Mouse (Mus musculus) liver, postnatal 0 days (tissue): ENCODE results near the gene Myom3. TPM values are rescaled to one million over a fixed set of nuclear protein-coding genes. Genes with fewer than 3 reads are reported as not detected.
A peak's percentile ranks its signal among the peaks of the same experiment; 100 is the strongest.

ENCODE experiments used
- ATAC-seq: fragments of 200-750 bp; cut with Nextera tagmentation; 2 replicates; pipeline ENCODE4 v1.8.0; 2017; ENCODE audit warnings: mild to moderate bottlenecking, moderate library complexity
- DNase-seq: peaks from one replicate; pipeline ENCODE4 v3.0.0-alpha.2; 2016
- H3K27ac ChIP-seq: fragments of 300-500 bp; sonication (generic); 2 replicates; pipeline ENCODE4 v1.5.1; 2014; ENCODE audit warnings: antibody characterized with exemption, moderate library complexity, mild to moderate bottlenecking, low read depth
- H3K27me3 ChIP-seq: fragments of 300-500 bp; sonication (generic); 2 replicates; pipeline ENCODE4 v1.6.1; 2014; ENCODE audit warnings: low read length, control low read depth, mixed read lengths; ENCODE audit not compliant: insufficient read depth
- H3K36me3 ChIP-seq: fragments of 300-500 bp; sonication (generic); replicated peaks from 2 replicates; pipeline ENCODE4 v1.6.1; 2014; ENCODE audit warnings: mild to moderate bottlenecking, control low read depth, low read length, moderate library complexity, mixed read lengths; ENCODE audit not compliant: insufficient read depth
- H3K4me1 ChIP-seq: fragments of 300-500 bp; sonication (generic); 2 replicates; pipeline ENCODE4 v1.6.1; 2014; ENCODE audit warnings: antibody characterized with exemption, mild to moderate bottlenecking, control low read depth; ENCODE audit not compliant: insufficient read depth
- H3K4me2 ChIP-seq: fragments of 300-500 bp; sonication (generic); 2 replicates; pipeline ENCODE4 v1.6.1; 2014; ENCODE audit warnings: low read depth, mild to moderate bottlenecking, low read length, moderate library complexity, mixed read lengths
- H3K4me3 ChIP-seq: fragments of 300-500 bp; sonication (generic); 2 replicates; pipeline ENCODE4 v1.5.1; 2014; ENCODE audit warnings: low read depth, low read length
- H3K9ac ChIP-seq: fragments of 300-500 bp; sonication (generic); replicated peaks from 2 replicates; pipeline ENCODE4 v1.6.1; 2014; ENCODE audit warnings: mild to moderate bottlenecking, moderate library complexity
- H3K9me3 ChIP-seq: fragments of 300-500 bp; sonication (generic); 2 replicates; pipeline ENCODE4 v1.6.1; 2016; ENCODE audit warnings: mild to moderate bottlenecking, control low read depth, low read length, mixed read lengths
- CTCF ChIP-seq: sonication (generic); IDR thresholded peaks from 2 replicates; pipeline ENCODE4 v1.5.1; 2016; ENCODE audit warnings: antibody characterized with exemption, low read depth
- EP300 ChIP-seq: IDR thresholded peaks from 2 replicates; pipeline ENCODE4 v1.6.1; 2016; ENCODE audit warnings: antibody characterized with exemption, low read depth, mild to moderate bottlenecking
- WGBS: fragments of 180-500 bp; shearing (Covaris S2); extraction: QIAGEN DNeasy Blood & Tissue Kit; methylation state at CpG from one replicate; pipeline ENCODE4 v1.1.7; 2014; ENCODE audit not compliant: insufficient replicate concordance; 5-methylcytosine and 5-hydroxymethylcytosine counted together
- polyA plus RNA-seq: library from polyadenylated mRNA; unstranded; fragments of >200 nt; fragmentation: Nextera tagmentation; extraction: Ambion mirVana; gene quantifications from 2 replicates; pipeline ENCODE4 v1.2.1, GENCODE M21; 2015

Myom3 gene
- polyA plus RNA-seq, 1 experiment from 2014 or later = 0.02 TPM

DNA sequence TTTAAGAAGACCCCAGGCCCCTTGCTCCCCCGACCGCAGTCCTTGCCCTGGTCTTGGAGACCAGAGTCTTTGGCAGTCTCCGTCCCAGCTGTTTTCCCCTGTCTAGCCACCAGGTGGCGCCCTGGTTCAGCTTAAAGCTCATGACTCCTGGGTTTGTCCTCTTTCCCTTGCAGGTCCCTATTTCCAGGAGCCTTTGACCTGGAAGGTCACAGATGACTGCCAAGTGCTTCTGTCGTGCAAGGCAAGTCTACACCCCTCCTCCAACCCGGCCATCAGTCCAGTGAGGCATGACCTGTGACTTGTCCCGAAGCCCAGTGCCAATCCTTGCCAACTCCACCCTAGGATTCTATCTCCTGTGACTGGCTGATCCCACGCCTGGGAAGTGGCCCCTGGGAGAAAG, 42.0 kb downstream of the Myom3 start:
- 19% methylated on average over 8 of the region's 8 CpGs for WGBS
- H3K4me2 ChIP-seq = no peak overlapping the region
- H3K36me3 ChIP-seq = no peaks in the 10 kb centered on the region
- ATAC-seq (peak; percentile 94), DNase-seq (peak; percentile 90)
- H3K4me1 ChIP-seq = no peaks in the 10 kb centered on the region
- H3K27me3 ChIP-seq = no peaks in the 10 kb centered on the region
- no peak overlapping the region for H3K4me3 ChIP-seq
- H3K27ac ChIP-seq = no peak overlapping the region
- no peak; the same call in 1 of the 2 replicates for TF ChIP-seq EP300
- TF ChIP-seq CTCF = peak; percentile 98
- no peak overlapping the region for H3K9ac ChIP-seq
- no peaks in the 10 kb centered on the region for H3K9me3 ChIP-seq

DNA sequence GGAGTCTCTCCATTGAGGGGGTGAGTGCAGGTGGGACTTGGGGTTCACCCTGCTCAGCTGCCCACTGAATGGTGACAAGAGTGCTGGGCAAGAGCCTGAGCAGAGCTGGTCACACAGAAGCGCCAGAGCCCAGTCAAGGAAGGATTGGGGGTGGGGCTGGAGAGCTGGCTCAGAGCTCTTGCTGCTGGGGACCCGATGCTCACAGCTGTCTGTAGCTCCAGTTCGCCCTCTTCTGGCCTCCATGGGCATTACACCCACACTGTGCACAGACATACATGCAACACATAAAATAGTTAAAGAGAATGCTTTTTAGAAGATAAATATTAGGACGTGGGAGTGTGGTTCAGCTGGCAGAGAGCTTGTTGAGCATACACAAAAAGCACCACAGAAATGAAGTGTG, 43.8 kb downstream of the Myom3 start:
- H3K9ac ChIP-seq = no peak overlapping the region
- DNase-seq (peak; percentile 64), ATAC-seq (no peak)
- no peaks in the 10 kb centered on the region for H3K36me3 ChIP-seq
- H3K4me3 ChIP-seq = no peak overlapping the region
- H3K9me3 ChIP-seq = no peaks in the 10 kb centered on the region
- TF ChIP-seq CTCF (peak; percentile 64), EP300 (no peak)
- H3K27ac ChIP-seq = no peak overlapping the region
- H3K4me2 ChIP-seq = no peak overlapping the region
- no peaks in the 10 kb centered on the region for H3K27me3 ChIP-seq
- 51% methylated on average over 4 of the region's 4 CpGs for WGBS
- H3K4me1 ChIP-seq = no peaks in the 10 kb centered on the region

DNA sequence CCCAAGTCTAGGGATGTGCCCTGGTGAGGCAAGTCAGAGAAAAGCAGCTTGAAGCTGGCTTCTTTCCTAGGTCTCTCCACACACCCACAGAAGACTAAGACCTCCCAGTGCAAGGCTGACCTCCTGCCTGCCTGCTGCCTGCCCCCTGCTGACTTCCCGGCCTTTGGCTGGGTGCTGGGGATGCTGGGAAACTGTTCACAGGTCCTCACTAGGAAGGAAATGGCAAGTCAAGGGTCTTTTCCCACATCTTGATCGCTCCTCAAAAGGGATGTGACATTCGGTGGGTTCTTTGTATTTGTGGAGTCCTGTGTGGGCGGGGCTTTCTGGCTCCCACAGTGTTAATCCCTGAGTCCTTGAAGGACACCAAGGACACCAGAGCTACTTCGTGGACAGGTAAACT, 44.7 kb downstream of the Myom3 start:
- no peak overlapping the region for H3K27ac ChIP-seq
- ATAC-seq = no peak
- no peaks in the 10 kb centered on the region for H3K4me1 ChIP-seq
- no peak overlapping the region for H3K4me3 ChIP-seq
- H3K9me3 ChIP-seq = no peaks in the 10 kb centered on the region
- 81% methylated on average over 5 of the region's 5 CpGs for WGBS
- H3K27me3 ChIP-seq = no peaks in the 10 kb centered on the region
- TF ChIP-seq EP300 = no peak
- TF ChIP-seq CTCF = no peak
- no peak overlapping the region for H3K9ac ChIP-seq
- no peak overlapping the region for H3K4me2 ChIP-seq
- no peak for DNase-seq
- H3K36me3 ChIP-seq = no peaks in the 10 kb centered on the region

- TF ChIP-seq CTCF (no peak), EP300 (no peak)
- H3K9ac ChIP-seq = no peak overlapping the region
- DNase-seq (no peak), ATAC-seq (no peak)
- H3K4me3 ChIP-seq = no peak overlapping the region
- no peaks in the 10 kb centered on the region for H3K9me3 ChIP-seq
- 0 out of 2 replicates have a peak, but pooled peaks cover 2% of the 10 kb centered on the region for H3K4me1 ChIP-seq
- 74% methylated on average over 7 of the region's 7 CpGs for WGBS
- H3K27ac ChIP-seq = no peak overlapping the region
- H3K27me3 ChIP-seq = no peaks in the 10 kb centered on the region
- no peak overlapping the region for H3K4me2 ChIP-seq
- H3K36me3 ChIP-seq = no peaks in the 10 kb centered on the region
Measured at GRCm38 (mm10) chr4:135814896-135815295, 55.4 kb downstream of the Myom3 start.

- ATAC-seq (peak; percentile 80), DNase-seq (peak; percentile 73)
- H3K9ac ChIP-seq = no peak overlapping the region
- peak; percentile 82 for TF ChIP-seq CTCF
- peak; percentile 78 for TF ChIP-seq EP300
- no peak overlapping the region for H3K4me3 ChIP-seq
- H3K9me3 ChIP-seq = no peaks in the 10 kb centered on the region
- H3K27me3 ChIP-seq = no peaks in the 10 kb centered on the region
- no peaks in the 10 kb centered on the region for H3K36me3 ChIP-seq
- H3K4me2 ChIP-seq = peak overlapping the region; percentile 38
- 0 out of 2 replicates have a peak, but pooled peaks cover 4% of the 10 kb centered on the region for H3K4me1 ChIP-seq
- WGBS = 28% methylated on average over 12 of the region's 12 CpGs
- H3K27ac ChIP-seq = no peak overlapping the region
Measured at GRCm38 (mm10) chr4:135816905-135817622, 57.5 kb downstream of the Myom3 start.

DNA sequence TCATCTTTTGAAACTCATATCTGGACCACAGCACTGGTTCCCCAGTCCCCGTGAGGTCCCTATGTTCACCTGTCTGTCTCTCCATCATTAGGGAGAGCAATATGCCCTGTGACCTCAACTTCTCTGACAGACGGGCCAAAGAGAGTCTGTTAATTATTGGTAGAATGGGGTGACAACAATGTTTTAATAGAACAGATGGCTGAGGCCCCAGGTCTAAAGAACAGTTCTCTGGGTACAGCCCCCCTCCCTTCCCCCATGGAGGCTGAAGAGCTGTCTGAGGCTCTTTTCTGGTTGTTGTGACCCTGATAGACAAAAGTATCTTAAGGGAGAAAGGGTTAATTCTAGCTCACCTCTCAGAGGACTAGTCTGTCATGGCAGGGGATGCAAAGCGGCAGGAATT, 58.9 kb downstream of the Myom3 start:
- 0 out of 2 replicates have a peak, but pooled peaks cover 4% of the 10 kb centered on the region for H3K4me1 ChIP-seq
- H3K4me3 ChIP-seq = no peak overlapping the region
- TF ChIP-seq CTCF (no peak), EP300 (no peak)
- no peak overlapping the region for H3K9ac ChIP-seq
- H3K36me3 ChIP-seq = no peaks in the 10 kb centered on the region
- no peak for DNase-seq
- WGBS = 73% methylated on average over 3 of the region's 3 CpGs
- ATAC-seq = no peak
- H3K4me2 ChIP-seq = no peak overlapping the region
- no peaks in the 10 kb centered on the region for H3K27me3 ChIP-seq
- no peak overlapping the region for H3K27ac ChIP-seq
- H3K9me3 ChIP-seq = no peaks in the 10 kb centered on the region
